Mouse (Mus musculus) T-helper 17 cell (primary cell): ENCODE results near the gene Cd4.

ENCODE experiments used
- in situ Hi-C, 2 experiments: fragments of 300-600 bp; cut with MboI, MseI; formaldehyde crosslinking; loops; 1 replicate in 1 of 2; 2 replicates in 1 of 2; pipeline ENCODE4 v1.15.1; 2025; ENCODE audit warnings: high pct_unique_total_duplicates in 2 of 2

Gene Cd4

GRCm38 (mm10) chr6:124915942-124916694 lies 28.1 kb upstream of the Cd4 start:
- in situ Hi-C loops = no loop called here

- in situ Hi-C loops = no loop called here
Measured at GRCm38 (mm10) chr6:124915160-124915941, 27.3 kb upstream of the Cd4 start.

- in situ Hi-C loops = no loop called here
Measured at GRCm38 (mm10) chr6:124914511-124914910, 26.5 kb upstream of the Cd4 start.

GRCm38 (mm10) chr6:124913721-124914285 lies 25.8 kb upstream of the Cd4 start:
- in situ Hi-C loops = no loop called here

GRCm38 (mm10) chr6:124913214-124913613 lies 25.2 kb upstream of the Cd4 start:
- in situ Hi-C loops = no loop called here

GRCm38 (mm10) chr6:124911533-124912218 lies 23.7 kb upstream of the Cd4 start, which contains the start of gene Lag3:
TSS of gene Lag3 (minus strand) at chr6:124911705.
- in situ Hi-C loops = no loop called here

- in situ Hi-C loops = no loop called here
Measured at GRCm38 (mm10) chr6:124910032-124910431, 22.0 kb upstream of the Cd4 start.

- in situ Hi-C loops = no loop called here
Measured at GRCm38 (mm10) chr6:124907767-124908166, 19.7 kb upstream of the Cd4 start.

GRCm38 (mm10) chr6:124904991-124905860 lies 17.2 kb upstream of the Cd4 start:
- in situ Hi-C loops = no loop called here

- in situ Hi-C loops = no loop called here
Measured at GRCm38 (mm10) chr6:124904161-124904981, 16.4 kb upstream of the Cd4 start.

GRCm38 (mm10) chr6:124903580-124904151 lies 15.6 kb upstream of the Cd4 start:
- in situ Hi-C loops = no loop called here

GRCm38 (mm10) chr6:124901851-124902250 lies 13.8 kb upstream of the Cd4 start:
- in situ Hi-C loops = no loop called here

- in situ Hi-C loops = no loop called here
Measured at GRCm38 (mm10) chr6:124900801-124901480, 12.9 kb upstream of the Cd4 start.

- in situ Hi-C loops = no loop called here
Measured at GRCm38 (mm10) chr6:124900056-124900800, 12.2 kb upstream of the Cd4 start.

- in situ Hi-C loops = loop anchor here in 1 of 2 experiments (25.0 kb wide), 1 partner anchor 589 kb away; the partner anchor contains the start of gene Cd9
Measured at GRCm38 (mm10) chr6:124898359-124898758, 10.3 kb upstream of the Cd4 start.

- in situ Hi-C loops = loop anchor here in 1 of 2 experiments (25.0 kb wide), 1 partner anchor 593 kb away; the partner anchor contains the start of gene Cd9
Measured at GRCm38 (mm10) chr6:124894113-124894512, 6.1 kb upstream of the Cd4 start.

GRCm38 (mm10) chr6:124890997-124891396 lies 3.0 kb upstream of the Cd4 start:
- in situ Hi-C loops = loop anchor here in 1 of 2 experiments (25.0 kb wide), 1 partner anchor 596 kb away; the partner anchor contains the start of gene Cd9
